Mouse (Mus musculus) midbrain, embryonic 13.5 days (tissue): ENCODE data around the gene Cacfd1. TPM values are rescaled to one million over a fixed set of nuclear protein-coding genes. Genes with fewer than 3 reads are reported as not detected.

ENCODE experiments used
- ATAC-seq: fragments of 200-750 bp; cut with Nextera tagmentation; 2 replicates; pipeline ENCODE4 v1.8.0; 2017; ENCODE audit warnings: mild to moderate bottlenecking, moderate TSS enrichment, moderate library complexity
- H3K27ac ChIP-seq: fragments of 300-500 bp; sonication (generic); 2 replicates; pipeline ENCODE4 v1.5.1; 2015; ENCODE audit warnings: inconsistent platforms, mild to moderate bottlenecking, moderate library complexity
- H3K27me3 ChIP-seq: fragments of 300-500 bp; sonication (generic); 2 replicates; pipeline ENCODE4 v1.6.1; 2015; ENCODE audit warnings: mild to moderate bottlenecking, inconsistent platforms
- H3K36me3 ChIP-seq: fragments of 300-500 bp; sonication (generic); 2 replicates; pipeline ENCODE4 v1.6.1; 2015; ENCODE audit warnings: mild to moderate bottlenecking, inconsistent platforms
- H3K4me1 ChIP-seq: fragments of 300-500 bp; sonication (generic); replicated peaks from 2 replicates; pipeline ENCODE4 v1.6.1; 2015; ENCODE audit warnings: inconsistent platforms
- H3K4me2 ChIP-seq: fragments of 300-500 bp; sonication (generic); replicated peaks from 2 replicates; pipeline ENCODE4 v1.6.1; 2015; ENCODE audit warnings: moderate library complexity, mild to moderate bottlenecking, inconsistent platforms
- H3K4me3 ChIP-seq: fragments of 300-500 bp; sonication (generic); replicated peaks from 2 replicates; pipeline ENCODE4 v1.5.1; 2015; ENCODE audit warnings: mild to moderate bottlenecking, inconsistent platforms
- H3K9ac ChIP-seq: fragments of 300-500 bp; sonication (generic); replicated peaks from 2 replicates; pipeline ENCODE4 v1.6.1; 2015; ENCODE audit warnings: mild to moderate bottlenecking, inconsistent platforms
- H3K9me3 ChIP-seq: fragments of 300-500 bp; sonication (generic); 2 replicates; pipeline ENCODE4 v1.6.1; 2016; ENCODE audit warnings: mild to moderate bottlenecking, inconsistent platforms
- WGBS: fragments of 180-500 bp; shearing (Covaris S2); methylation state at CpG from one replicate; pipeline ENCODE4 v1.1.7; 2015; 5-methylcytosine and 5-hydroxymethylcytosine counted together
- polyA plus RNA-seq: library from polyadenylated mRNA; unstranded; fragments of >200 nt; fragmentation: Nextera tagmentation; extraction: Ambion mirVana; gene quantifications from 2 replicates; pipeline ENCODE4 v1.2.1, GENCODE M21; 2015

Gene Cacfd1
- polyA plus RNA-seq, 1 experiment from 2014 or later: 132 TPM

DNA sequence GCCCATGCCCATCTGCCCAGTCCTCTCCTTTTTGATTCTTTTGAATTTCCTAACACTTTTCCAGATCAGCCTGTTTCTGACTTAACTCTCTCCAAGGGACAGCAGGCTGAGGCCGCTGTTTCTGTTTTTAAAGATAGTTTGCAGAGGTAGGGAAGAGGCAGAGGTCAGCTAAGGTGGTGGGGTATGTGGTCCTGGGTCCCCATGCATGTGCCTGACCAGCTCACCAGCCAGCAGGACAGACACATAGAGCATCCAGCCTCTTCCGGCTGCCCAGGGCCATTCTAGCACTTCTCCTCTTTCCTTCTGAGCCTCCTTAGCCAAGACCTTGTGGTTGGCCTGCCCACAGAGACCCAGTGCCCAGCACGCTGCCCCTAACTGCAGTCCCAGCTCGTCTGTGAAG, 48.5 kb downstream of the Cacfd1 start:
- Histone ChIP-seq H3K36me3 (no peaks in the 10 kb centered on the region), H3K27ac (no peak overlapping the region), H3K4me2 (no peak overlapping the region), H3K9me3 (no peaks in the 10 kb centered on the region), H3K9ac (no peak overlapping the region), H3K27me3 (no peaks in the 10 kb centered on the region), H3K4me3 (no peak overlapping the region), H3K4me1 (no peaks in the 10 kb centered on the region)
- 67% methylated on average over 4 of the region's 4 CpGs for WGBS
- ATAC-seq: no peak

DNA sequence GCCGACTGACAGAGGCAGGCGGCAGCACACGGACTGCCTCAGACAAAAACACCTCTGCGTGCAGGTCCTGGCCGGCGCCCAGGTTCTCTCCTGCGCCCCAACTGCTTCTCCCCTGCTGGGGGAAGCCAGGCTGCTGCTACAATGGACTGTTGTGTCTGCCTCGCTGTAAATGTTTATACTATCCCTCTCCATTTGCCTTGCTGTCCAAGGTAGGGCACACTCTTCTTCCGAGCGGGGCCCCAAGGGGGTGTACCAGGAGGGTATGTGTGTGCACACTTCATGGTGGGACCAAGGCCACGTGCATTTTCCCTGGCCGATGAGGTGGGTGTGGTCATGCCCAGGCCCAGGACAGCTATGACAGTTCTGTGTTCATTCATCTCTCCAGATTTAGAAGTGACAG, 49.0 kb downstream of the Cacfd1 start:
- no peak overlapping the region for H3K4me3 ChIP-seq
- H3K4me2 ChIP-seq: no peak overlapping the region
- WGBS: 63% methylated on average over 12 of the region's 12 CpGs
- ATAC-seq: no peak
- no peaks in the 10 kb centered on the region for H3K36me3 ChIP-seq
- no peaks in the 10 kb centered on the region for H3K27me3 ChIP-seq
- H3K4me1 ChIP-seq: no peaks in the 10 kb centered on the region
- no peaks in the 10 kb centered on the region for H3K9me3 ChIP-seq
- H3K9ac ChIP-seq: no peak overlapping the region
- H3K27ac ChIP-seq: no peak overlapping the region

GRCm38 (mm10) chr2:27059187-27059586, 49.5 kb downstream of the Cacfd1 start:
- Histone ChIP-seq H3K4me1 (no peaks in the 10 kb centered on the region), H3K36me3 (no peaks in the 10 kb centered on the region), H3K9ac (no peak overlapping the region), H3K27me3 (no peaks in the 10 kb centered on the region), H3K27ac (no peak overlapping the region), H3K4me2 (no peak overlapping the region), H3K9me3 (no peaks in the 10 kb centered on the region), H3K4me3 (no peak overlapping the region)
- 89% methylated on average over 9 of the region's 9 CpGs for WGBS
- no peak for ATAC-seq

DNA sequence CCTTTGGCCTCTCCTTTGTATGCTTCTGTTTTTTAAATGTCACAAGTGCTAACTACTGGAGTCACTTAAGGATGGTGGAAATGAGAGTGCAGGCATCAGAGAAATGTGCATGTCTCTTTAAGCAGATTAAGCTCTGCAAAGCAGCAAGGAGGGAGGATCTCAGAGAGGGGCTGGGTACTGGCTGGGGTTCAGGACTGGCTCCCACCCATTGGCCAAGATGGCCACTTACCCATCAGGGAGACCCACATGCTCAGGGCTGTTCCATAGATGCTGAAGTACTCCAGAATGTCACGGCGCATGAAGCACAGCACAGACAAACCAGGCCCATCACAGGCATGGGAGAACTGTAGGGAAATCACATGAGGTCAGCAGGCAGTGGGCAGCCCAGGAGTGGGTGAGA, 57.4 kb downstream of the Cacfd1 start:
- Histone ChIP-seq H3K9ac (0 out of 2 replicates have a peak overlapping the region, but pooled peaks have one; percentile 1), H3K4me3 (no peak overlapping the region), H3K27ac (no peak overlapping the region), H3K36me3 (no peaks in the 10 kb centered on the region), H3K9me3 (no peaks in the 10 kb centered on the region), H3K4me2 (no peak overlapping the region), H3K27me3 (no peaks in the 10 kb centered on the region), H3K4me1 (peaks cover 8% of the 10 kb centered on the region; the same call in 1 of the 2 replicates)
- no peak for ATAC-seq
- 82% methylated on average over 2 of the region's 2 CpGs for WGBS

DNA sequence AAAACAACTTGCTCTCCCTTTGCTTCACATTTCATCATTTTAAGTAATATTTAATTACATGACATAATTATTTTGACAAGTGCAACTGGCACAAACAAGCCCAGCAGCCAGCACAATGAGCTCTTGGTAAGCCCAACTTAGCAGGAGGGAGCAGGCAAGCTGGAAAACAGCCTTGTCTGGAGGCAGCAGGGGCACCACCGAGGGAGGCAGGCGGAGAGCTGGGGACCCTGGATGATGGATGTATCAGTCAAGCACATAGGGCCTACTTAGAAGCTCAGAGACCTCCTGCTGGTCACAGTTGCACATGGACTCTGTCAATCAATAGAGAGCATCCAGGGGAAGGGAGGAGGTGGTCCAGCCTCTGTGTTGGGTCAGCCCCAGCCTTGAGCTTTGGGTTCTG, 58.3 kb downstream of the Cacfd1 start:
- no peak overlapping the region for H3K27ac ChIP-seq
- ATAC-seq: no peak
- 56% methylated on average over 2 of the region's 2 CpGs for WGBS

GRCm38 (mm10) chr2:27069646-27070045, 59.9 kb downstream of the Cacfd1 start:
- no peaks in the 10 kb centered on the region for H3K36me3 ChIP-seq

More for the DNA sequence above, 58.3 kb downstream of the Cacfd1 start:
- Histone ChIP-seq H3K9me3 (no peaks in the 10 kb centered on the region), H3K4me2 (no peak overlapping the region), H3K9ac (no peak overlapping the region), H3K4me3 (no peak overlapping the region), H3K27me3 (no peaks in the 10 kb centered on the region), H3K36me3 (no peaks in the 10 kb centered on the region), H3K4me1 (peaks cover 8% of the 10 kb centered on the region; the same call in 1 of the 2 replicates)

GRCm38 (mm10) chr2:27070247-27070813, 60.6 kb downstream of the Cacfd1 start:
- ATAC-seq: no peak
- WGBS: 82% methylated on average over 2 of the region's 2 CpGs
- no peaks in the 10 kb centered on the region for H3K9me3 ChIP-seq
- no peaks in the 10 kb centered on the region for H3K27me3 ChIP-seq
- no peak overlapping the region for H3K4me2 ChIP-seq
- H3K36me3 ChIP-seq: no peaks in the 10 kb centered on the region
- no peak overlapping the region for H3K9ac ChIP-seq
- no peak overlapping the region for H3K4me3 ChIP-seq
- no peak overlapping the region for H3K27ac ChIP-seq
- H3K4me1 ChIP-seq: peaks cover 8% of the 10 kb centered on the region; the same call in 1 of the 2 replicates

More at GRCm38 (mm10) chr2:27069646-27070045, 59.9 kb downstream of the Cacfd1 start:
- 43% methylated on average over 3 of the region's 3 CpGs for WGBS
- H3K27ac ChIP-seq: no peak overlapping the region
- no peak overlapping the region for H3K9ac ChIP-seq
- H3K9me3 ChIP-seq: no peaks in the 10 kb centered on the region
- no peak overlapping the region for H3K4me3 ChIP-seq
- H3K4me1 ChIP-seq: peaks cover 8% of the 10 kb centered on the region; the same call in 1 of the 2 replicates
- ATAC-seq: no peak
- H3K27me3 ChIP-seq: no peaks in the 10 kb centered on the region
- H3K4me2 ChIP-seq: no peak overlapping the region

Other genes starting within 250 kb of the Cacfd1 start
- gene Abo, start 144.9 kb upstream of the Cacfd1 start, polyA plus RNA-seq: not detected in 2 replicates
- gene Surf6, start 107.0 kb upstream of the Cacfd1 start, polyA plus RNA-seq: 31.0 and 33.9 TPM in 2 replicates
- 160 and 164 TPM in 2 replicates for gene Med22, start 99.2 kb upstream of the Cacfd1 start, polyA plus RNA-seq
- 532 and 549 TPM in 2 replicates for gene Rpl7a, start 99.2 kb upstream of the Cacfd1 start, polyA plus RNA-seq
- 59.3 and 60.6 TPM in 2 replicates for gene Surf2, start 93.6 kb upstream of the Cacfd1 start, polyA plus RNA-seq
- 76.5 and 84.1 TPM in 2 replicates for gene Surf1, start 93.4 kb upstream of the Cacfd1 start, polyA plus RNA-seq
- gene Surf4, start 76.0 kb upstream of the Cacfd1 start, polyA plus RNA-seq: 105 and 114 TPM in 2 replicates
- gene Stkld1, start 75.9 kb upstream of the Cacfd1 start, polyA plus RNA-seq: 0.13 and 0.21 TPM in 2 replicates
- 33.7 and 36.1 TPM in 2 replicates for gene Rexo4, start 45.5 kb upstream of the Cacfd1 start, polyA plus RNA-seq
- not detected in 2 replicates for gene Adamts13, start 36.5 kb upstream of the Cacfd1 start, polyA plus RNA-seq
- gene Slc2a6, start 18.1 kb downstream of the Cacfd1 start, polyA plus RNA-seq: 3.6 and 3.8 TPM in 2 replicates
- gene Mymk, start 62.3 kb downstream of the Cacfd1 start, polyA plus RNA-seq: not detected in 2 replicates
- gene Adamtsl2, start 69.5 kb downstream of the Cacfd1 start, polyA plus RNA-seq: 6.0 and 6.9 TPM in 2 replicates
- 0.68 and 1.1 TPM in 2 replicates for gene Fam163b, start 132.6 kb downstream of the Cacfd1 start, polyA plus RNA-seq
- 0.19 and 0.82 TPM in 2 replicates for gene Dbh, start 155.3 kb downstream of the Cacfd1 start, polyA plus RNA-seq
- gene Sardh, start 238.4 kb downstream of the Cacfd1 start, polyA plus RNA-seq: 2.6 and 3.7 TPM in 2 replicates